Mouse (Mus musculus): ENCODE measurements at regions not wholly inside any gene's neighbourhood (a gene's known extent, or its start where the extent isn't known, plus 50 kb on each side); places are given as distances from the start of the nearest gene placed in this dataset.

GRCm38 (mm10) chr4:78494117-78494516 is 282.4 kb upstream of the Ptprd start:
- DNase-seq (ENCODE audit: low read depth, low spot score), result no peak

GRCm38 (mm10) chr4:78466591-78466990 is 254.8 kb upstream of the Ptprd start:
- no peak for DNase-seq (ENCODE audit: low read depth, low spot score)

GRCm38 (mm10) chr4:78456284-78456683 is 244.5 kb upstream of the Ptprd start:
- peak; percentile 1 for DNase-seq (ENCODE audit: low read depth, low spot score)

GRCm38 (mm10) chr4:78417153-78417552 is 205.4 kb upstream of the Ptprd start:
- DNase-seq (ENCODE audit: low read depth, low spot score), result no peak

DNA sequence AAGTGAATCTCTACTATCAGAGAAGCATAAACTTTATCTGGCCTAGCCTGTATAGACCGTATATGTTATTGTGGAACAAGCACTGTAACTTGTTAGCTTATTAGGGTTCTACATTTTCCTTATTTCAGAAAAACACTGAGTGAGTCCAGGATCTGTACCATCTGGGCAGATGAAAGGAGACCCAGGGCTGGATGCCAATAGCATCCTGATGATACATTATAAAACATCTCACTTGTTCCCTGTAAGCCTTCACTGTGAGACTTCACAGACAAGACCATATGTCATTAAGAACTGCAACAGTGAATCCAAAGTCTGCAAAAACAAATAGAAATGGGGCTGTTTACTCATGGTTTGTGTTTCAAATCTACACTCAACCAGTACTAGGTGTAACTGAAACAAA is 177.6 kb upstream of the Ptprd start:
- DNase-seq (ENCODE audit: low read depth, low spot score), result no peak

DNA sequence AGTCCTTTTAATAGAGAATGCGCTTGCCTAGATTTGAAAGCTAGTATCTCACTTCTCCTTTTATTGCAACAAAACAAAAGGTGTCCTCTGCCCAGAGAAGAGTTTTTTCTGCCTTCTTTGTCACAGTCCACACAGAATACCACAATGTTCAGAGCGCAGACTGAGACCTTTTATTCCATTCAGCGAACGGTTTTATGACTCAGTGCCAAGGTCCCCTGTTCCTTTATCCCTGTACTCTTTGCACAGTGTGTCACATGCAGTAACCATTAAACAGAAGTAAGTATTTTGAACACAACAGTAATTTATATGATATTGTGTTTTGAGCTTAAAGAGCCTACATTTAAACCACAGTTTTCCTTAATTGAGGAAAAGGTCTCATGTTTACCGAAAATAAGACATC is 143.4 kb upstream of the Ptprd start:
- DNase-seq (ENCODE audit: low read depth, low spot score), result no peak

DNA sequence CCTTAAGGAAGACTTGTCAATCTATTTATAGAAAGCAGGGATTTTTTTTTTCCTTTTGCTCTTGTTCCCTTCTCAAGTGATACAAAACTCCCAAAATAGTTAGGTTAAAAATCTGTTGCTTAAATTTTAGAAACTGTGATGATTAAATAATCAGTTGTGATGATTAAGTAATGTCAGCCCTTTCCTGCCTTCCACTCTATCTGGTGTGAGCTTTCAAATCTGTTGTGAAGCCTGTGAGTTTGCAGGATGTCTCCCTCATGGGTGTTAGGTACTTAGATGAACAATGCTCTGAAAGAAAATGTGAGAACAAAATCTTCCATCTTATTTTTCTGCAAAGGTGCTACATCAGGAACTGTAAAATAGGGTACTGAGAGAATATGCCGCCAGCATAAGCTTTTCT is 124.0 kb upstream of the Ptprd start:
- no peak for DNase-seq (ENCODE audit: low read depth, low spot score)

DNA sequence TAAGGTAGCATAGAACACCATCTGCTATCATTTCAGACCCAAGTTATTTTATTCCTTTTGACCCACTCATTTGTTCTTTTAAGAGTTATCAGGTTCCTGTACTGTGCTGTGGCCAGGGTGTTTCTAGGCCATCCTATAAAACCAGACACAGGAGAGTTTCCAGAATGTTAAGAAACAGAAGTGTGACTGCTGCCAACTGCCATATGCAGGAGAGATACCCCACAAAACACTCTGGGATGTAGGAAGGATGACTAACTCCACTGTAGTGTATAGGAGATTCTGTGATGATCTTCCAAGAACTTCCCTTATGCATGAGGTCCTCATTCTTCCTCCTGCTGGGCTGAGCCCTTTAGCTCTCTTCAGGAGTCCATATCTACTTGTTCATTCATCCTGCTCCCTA is 76.7 kb upstream of the Ptprd start:
- no peak for DNase-seq (ENCODE audit: low read depth, low spot score)
